Mouse (Mus musculus) adrenal gland, postnatal 10 days (tissue): ENCODE results near the gene Sema3g. TPM values are rescaled to one million over a fixed set of nuclear protein-coding genes. Genes with fewer than 3 reads are reported as not detected.
A peak's percentile ranks its signal among the peaks of the same experiment; 100 is the strongest.

Source experiments
- DNase-seq: peaks from one replicate; pipeline ENCODE4 v3.0.0; 2021; ENCODE audit warnings: mixed read lengths
- total RNA-seq, 2 experiments: library from RNA; stranded (reverse); gene quantifications; 2 replicates each; pipeline ENCODE4 v1.2.3; 2021

The Sema3g gene
- total RNA-seq, 2 experiments from 2014 or later: 12.1 to 12.3 TPM

DNA sequence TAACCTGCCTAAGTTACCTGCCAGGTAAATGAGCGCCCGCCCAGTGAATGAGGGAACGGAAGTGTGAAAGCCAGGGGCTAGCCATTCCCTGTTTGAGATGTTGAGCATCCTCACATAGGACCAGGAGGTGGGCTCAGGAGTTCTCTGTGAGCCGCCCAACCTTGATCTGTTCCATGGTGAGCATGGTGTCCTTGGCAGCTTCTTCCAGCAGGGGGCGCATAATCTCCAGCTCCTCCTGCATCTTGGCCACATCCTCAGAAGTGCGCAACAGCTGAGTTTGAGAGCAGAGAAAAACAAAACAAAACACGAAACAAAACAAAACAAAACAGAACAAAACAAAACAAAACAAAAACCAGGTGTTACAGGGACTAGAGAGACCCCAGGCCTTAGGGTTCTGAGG, 54.5 kb downstream of the Sema3g start:
- DNase-seq: peak; percentile 89

Other genes starting within 250 kb of the Sema3g start
- 10 to 100 TPM; 35.0 to 47.0 TPM for gene Glt8d1, start 216.5 kb upstream of the Sema3g start, total RNA-seq
- 100 to 1,000 TPM; 215 to 225 TPM for gene Spcs1, start 216.2 kb upstream of the Sema3g start, total RNA-seq
- 10 to 100 TPM; 53.5 to 65.9 TPM for gene Pbrm1, start 198.7 kb upstream of the Sema3g start, total RNA-seq
- gene Gnl3, start 198.7 kb upstream of the Sema3g start, total RNA-seq: 10 to 100 TPM; 61.5 to 81.2 TPM
- 100 to 1,000 TPM in 1 of 2 experiments, 10 to 100 TPM in 1; 86.9 to 103 TPM for gene Smim4, start 88.9 kb upstream of the Sema3g start, total RNA-seq
- 10 to 100 TPM; 52.0 to 52.6 TPM for gene Nt5dc2, start 86.8 kb upstream of the Sema3g start, total RNA-seq
- gene Stab1, start 49.2 kb upstream of the Sema3g start, total RNA-seq: 10 to 100 TPM; 74.3 to 74.8 TPM
- gene Tnnc1, start 9.5 kb upstream of the Sema3g start, total RNA-seq: 10 to 100 TPM; 11.1 to 45.0 TPM
- 100 to 1,000 TPM; 224 to 328 TPM for gene Nisch, start 914 bp upstream of the Sema3g start, total RNA-seq
- 1 to 10 TPM; 9.1 to 9.2 TPM for gene Phf7, start 33.5 kb downstream of the Sema3g start, total RNA-seq
- gene Bap1, start 33.6 kb downstream of the Sema3g start, total RNA-seq: 10 to 100 TPM; 58.4 to 67.6 TPM
- 1 to 10 TPM in 1 of 2 experiments, under 1 TPM in 1; 0.99 to 1.2 TPM for gene Dnah1, start 106.0 kb downstream of the Sema3g start, total RNA-seq
- 10 to 100 TPM; 33.7 to 40.9 TPM for gene Capn7, start 118.8 kb downstream of the Sema3g start, total RNA-seq
- gene Sh3bp5, start 218.2 kb downstream of the Sema3g start, total RNA-seq: 100 to 1,000 TPM; 107 to 135 TPM